Mouse (Mus musculus) bone marrow, adult 2 months (tissue): ENCODE data around the gene Olfr827.

ENCODE experiments used
- CTCF ChIP-seq: fragments of 200-500 bp; IDR thresholded peaks from 2 replicates; pipeline ENCODE4 v1.5.1; 2011; ENCODE audit warnings: low read length, control low read depth; ENCODE audit not compliant: control insufficient read depth, insufficient read depth
- POLR2A ChIP-seq: fragments of 200-500 bp; IDR thresholded peaks from 2 replicates; pipeline ENCODE4 v1.6.1; 2011; ENCODE audit warnings: low read depth, mild to moderate bottlenecking, control low read depth, low read length, borderline replicate concordance; ENCODE audit not compliant: control insufficient read depth

- TF ChIP-seq CTCF (no peak), POLR2A (no peak)
Observed at GRCm38 (mm10) chr10:130225034-130225433, 10.8 kb upstream of the Olfr827 start.
